Mouse (Mus musculus): ENCODE results near the gene Olfr1261.

Olfr1261 gene

GRCm38 (mm10) chr2:89990921-89991320 lies at the start of gene Olfr1261:
Olfr1261 (plus strand) TSS chr2:89991221.
- DNase-seq (ENCODE audit: low spot score in 2 of 2): no peak

GRCm38 (mm10) chr2:89948564-89948963 lies 42.5 kb upstream of the Olfr1261 start, which contains the start of gene Olfr1259:
Olfr1259 (minus strand) TSS chr2:89948664.
- no peak for DNase-seq (ENCODE audit: low spot score in 2 of 2)

GRCm38 (mm10) chr2:89974184-89974583 lies 16.8 kb upstream of the Olfr1261 start, which contains the start of gene Olfr1260:
Olfr1260 (plus strand) TSS chr2:89974340.
- DNase-seq (ENCODE audit: low spot score in 2 of 2): no peak

- DNase-seq (ENCODE audit: low spot score in 2 of 2): no peak
Observed at GRCm38 (mm10) chr2:89977709-89978108, 13.3 kb upstream of the Olfr1261 start.

- DNase-seq (ENCODE audit: low spot score in 2 of 2): no peak
Observed at GRCm38 (mm10) chr2:89999845-90000244, 8.8 kb downstream of the Olfr1261 start, which contains the start of gene Olfr1262. Olfr1262 (plus strand) TSS chr2:90000145.

- no peak for DNase-seq (ENCODE audit: low spot score in 2 of 2)
Observed at GRCm38 (mm10) chr2:90011831-90012230, 20.8 kb downstream of the Olfr1261 start, which contains the start of gene Olfr1263. Olfr1263 (plus strand) TSS chr2:90012131.

- DNase-seq (ENCODE audit: low spot score in 2 of 2): no peak
Observed at GRCm38 (mm10) chr2:90025477-90025876, 34.5 kb downstream of the Olfr1261 start, which contains the start of gene Olfr1264. Olfr1264 (minus strand) TSS chr2:90025577.

- DNase-seq (ENCODE audit: low spot score in 2 of 2): no peak
Observed at GRCm38 (mm10) chr2:90035037-90035436, 44.0 kb downstream of the Olfr1261 start, which contains the start of gene Olfr1265. Olfr1265 (plus strand) TSS chr2:90035337.

Measured in frontal cortex, postnatal 10 days (tissue).